Mouse (Mus musculus) lung, postnatal 0 days (tissue): ENCODE measurements around the gene Celsr1.

Experiments used
- CTCF ChIP-seq: IDR thresholded peaks from 2 replicates; pipeline ENCODE4 v1.5.1; 2016; ENCODE audit warnings: antibody characterized with exemption, mild to moderate bottlenecking
- EP300 ChIP-seq: IDR thresholded peaks from 2 replicates; pipeline ENCODE4 v1.6.1; 2016; ENCODE audit warnings: antibody characterized with exemption, mild to moderate bottlenecking, control low read depth

DNA sequence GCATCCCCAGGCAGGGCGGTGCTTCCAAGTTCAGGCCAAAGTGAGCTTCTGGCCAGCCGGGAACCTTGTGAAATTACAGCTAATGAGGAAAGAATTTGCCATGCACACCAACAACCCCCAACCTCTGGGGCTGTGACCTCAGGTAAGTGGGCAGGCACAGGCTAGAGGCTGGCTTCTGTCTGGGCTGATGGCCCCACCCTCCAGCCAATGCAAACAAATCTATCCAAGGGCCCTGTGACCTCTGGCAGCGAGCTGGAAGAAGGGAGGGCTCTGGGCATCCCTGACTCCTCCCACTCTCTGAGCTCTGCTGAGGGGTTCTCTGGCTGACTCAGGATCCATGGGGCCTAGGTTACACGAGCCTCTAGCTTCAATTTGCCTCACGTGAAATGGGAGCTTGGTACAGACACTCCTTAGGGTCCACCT is 97.9 kb downstream of the Celsr1 start:
- peak; percentile 33; the same call in 1 of the 2 replicates for TF ChIP-seq EP300
- TF ChIP-seq CTCF = no peak
